Mouse (Mus musculus) activated CD4-positive, CD25-positive, alpha-beta regulatory T cell, adult 4 months (primary cell): ENCODE results near the gene Capzb. TPM values are rescaled to one million over a fixed set of nuclear protein-coding genes. Genes with fewer than 3 reads are reported as not detected.
A peak's percentile ranks its signal among the peaks of the same experiment; 100 is the strongest.

ENCODE experiments used
- ATAC-seq: one replicate; pipeline ENCODE4 v1.8.0; 2017
- polyA plus RNA-seq, 2 experiments: library from polyadenylated mRNA; unstranded; fragments of 100-300 nt; shearing (Covaris generic); gene quantifications; one replicate each; pipeline ENCODE4 v1.2.1; 2017

The Capzb gene
- polyA plus RNA-seq, 2 experiments from 2014 or later: 633 to 647 TPM

DNA sequence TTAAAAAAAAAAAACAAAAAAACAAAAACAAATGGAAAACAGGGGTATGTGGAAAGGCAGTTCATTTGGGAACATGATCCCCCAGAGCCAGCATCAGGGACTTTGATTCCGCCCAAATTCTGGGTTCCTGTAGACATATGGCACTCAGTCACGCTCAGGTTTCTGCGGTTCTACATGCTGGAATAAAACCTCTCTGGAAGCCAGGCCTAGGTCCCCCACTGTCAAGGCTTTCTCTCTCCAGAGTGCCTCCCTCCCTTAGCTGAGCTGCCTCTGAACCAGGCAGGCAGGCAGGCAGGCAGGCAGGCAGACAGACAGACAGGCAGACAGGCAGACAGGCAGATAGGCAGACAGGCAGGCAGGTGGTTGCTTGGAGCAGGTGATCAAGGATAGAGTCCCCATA, 77.5 kb downstream of the Capzb start:
- ATAC-seq: no peak

DNA sequence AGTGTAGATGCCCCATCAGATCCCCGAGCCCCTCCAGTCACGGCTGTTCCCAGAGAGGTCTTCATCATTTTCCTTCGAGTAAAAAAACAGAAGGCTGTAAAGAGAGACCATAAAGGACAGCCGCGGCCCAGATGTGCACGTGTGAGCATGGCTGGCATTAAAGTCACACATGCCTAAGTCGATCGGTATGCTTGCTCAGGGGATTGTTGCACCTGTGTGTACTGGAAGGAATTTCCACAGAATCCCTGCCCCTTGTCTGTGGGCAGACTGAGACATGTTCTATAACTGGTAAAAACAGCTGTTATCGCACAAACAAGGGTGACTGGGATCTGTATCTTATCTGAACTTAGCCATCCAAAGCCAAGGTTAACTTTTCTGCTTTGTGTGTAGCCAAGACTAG, 78.9 kb downstream of the Capzb start:
- ATAC-seq: no peak

DNA sequence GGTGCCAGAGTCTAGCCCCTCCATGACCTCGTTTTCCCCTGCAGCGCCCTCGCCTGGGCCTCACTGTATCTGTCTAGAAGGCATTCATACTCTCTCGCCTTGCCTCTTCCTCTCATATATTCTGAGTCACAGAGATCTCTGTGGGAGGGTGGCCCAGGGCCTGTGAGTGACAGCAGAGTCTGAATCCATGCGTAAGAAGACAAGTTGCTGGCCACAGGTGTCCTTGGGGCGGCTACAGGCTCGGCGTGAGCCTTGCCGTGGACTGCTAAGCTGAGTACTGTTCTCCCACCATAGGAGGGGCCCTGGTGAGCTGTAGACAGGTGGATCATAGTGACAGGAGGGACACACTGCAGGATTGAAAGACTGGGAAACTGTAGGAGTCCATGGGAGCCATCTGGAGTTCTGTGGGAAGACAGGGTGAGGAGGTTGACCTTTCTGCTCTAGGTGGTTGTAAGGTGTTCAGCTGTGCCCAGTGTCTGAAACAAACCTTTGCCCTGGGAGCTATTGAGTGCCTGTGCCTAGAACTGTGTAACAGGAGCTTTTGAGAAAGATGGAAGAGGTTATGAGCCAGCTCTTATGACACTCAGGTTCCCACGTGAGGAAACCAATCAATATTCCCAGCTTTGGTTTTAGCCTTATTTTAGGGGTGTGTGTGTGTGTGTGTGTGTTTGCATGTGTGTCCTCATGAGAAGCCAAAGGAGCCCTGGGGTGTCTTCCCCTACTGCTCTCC, 80.4 kb downstream of the Capzb start:
- no peak for ATAC-seq

DNA sequence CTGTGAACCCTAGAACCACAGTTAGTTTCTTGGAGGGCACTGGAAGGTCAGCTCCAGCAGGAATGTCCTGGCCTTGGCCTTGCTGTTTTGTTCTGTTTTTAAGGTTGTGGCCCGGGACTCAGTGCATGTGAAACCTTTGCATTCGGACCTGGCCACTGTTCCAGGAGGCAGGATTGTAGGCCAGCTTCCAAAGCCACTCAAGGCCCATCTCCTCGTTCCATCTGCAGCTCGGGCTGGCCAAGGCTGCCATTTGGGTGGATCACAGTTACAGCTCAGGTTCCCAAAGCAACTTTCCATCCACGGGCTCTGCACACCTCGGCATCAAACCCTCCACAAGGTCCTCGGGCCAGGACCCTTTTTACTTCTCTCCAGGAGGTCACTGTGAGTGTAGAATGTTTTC, 81.9 kb downstream of the Capzb start:
- ATAC-seq: no peak

DNA sequence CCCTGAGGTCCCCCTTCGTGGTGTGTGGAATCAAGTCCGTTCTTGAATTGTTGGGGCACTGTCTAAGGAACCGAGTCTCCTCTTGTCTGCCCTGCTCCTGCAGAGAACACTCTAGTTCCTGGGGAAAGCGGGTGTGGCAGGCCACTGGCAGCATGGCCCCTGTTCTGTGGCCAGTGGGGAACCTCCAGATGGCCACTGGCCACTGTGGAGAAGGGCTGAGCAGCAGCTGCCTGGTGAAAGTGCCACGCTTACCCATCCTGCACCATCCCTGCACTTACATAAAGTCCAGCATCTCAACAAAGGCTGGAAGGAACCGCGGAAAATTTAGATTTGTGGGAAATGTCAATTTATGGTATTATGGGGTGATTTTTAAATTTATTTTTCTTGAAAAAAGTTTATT, 83.7 kb downstream of the Capzb start:
- ATAC-seq: no peak

DNA sequence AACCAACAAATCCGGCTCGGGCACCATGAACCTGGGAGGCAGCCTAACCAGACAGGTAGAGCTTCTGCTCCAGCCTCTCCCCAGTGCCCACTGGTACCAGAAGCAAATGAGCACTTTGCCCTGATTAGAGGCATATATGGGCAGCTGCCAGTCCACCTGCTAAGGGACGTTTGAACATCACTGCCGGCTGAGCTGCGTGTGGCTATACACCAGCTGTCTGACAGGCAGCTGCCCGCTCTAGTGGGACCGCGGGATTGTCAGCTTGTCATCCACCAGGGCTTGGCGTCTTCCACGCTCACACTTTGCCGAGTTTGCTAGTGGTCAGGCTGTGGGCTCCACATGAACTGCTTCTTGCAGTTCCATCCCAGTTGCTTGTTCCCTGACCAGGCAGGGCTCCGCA, 87.8 kb downstream of the Capzb start:
- no peak for ATAC-seq

DNA sequence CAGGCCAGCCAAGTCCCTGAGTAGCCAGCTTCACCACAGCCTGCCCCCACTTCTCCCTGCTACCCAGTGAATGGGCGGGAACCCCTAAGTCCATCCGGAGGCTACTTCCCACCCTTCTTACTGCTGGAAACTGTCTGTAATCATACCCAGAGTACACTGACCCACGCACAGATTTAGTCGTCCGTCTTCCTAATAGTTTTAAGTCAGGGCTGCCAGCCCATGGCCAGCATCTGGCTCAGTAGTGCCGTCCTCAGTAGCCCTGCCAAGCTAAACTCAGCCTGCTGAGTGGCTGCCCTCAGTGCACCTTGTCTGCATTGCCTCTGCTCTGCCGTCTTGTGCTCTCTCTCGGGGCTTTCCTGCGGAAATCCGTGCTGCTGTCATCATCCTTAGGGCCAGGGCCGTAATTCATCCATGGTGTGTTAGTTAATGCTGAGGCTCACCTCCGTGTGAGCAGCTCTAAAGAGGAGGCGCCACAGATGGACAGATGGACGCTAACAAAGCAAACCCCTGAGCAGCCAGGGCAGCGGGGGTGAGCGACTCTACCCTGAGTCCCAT, 89.2 kb downstream of the Capzb start:
- ATAC-seq: no peak

DNA sequence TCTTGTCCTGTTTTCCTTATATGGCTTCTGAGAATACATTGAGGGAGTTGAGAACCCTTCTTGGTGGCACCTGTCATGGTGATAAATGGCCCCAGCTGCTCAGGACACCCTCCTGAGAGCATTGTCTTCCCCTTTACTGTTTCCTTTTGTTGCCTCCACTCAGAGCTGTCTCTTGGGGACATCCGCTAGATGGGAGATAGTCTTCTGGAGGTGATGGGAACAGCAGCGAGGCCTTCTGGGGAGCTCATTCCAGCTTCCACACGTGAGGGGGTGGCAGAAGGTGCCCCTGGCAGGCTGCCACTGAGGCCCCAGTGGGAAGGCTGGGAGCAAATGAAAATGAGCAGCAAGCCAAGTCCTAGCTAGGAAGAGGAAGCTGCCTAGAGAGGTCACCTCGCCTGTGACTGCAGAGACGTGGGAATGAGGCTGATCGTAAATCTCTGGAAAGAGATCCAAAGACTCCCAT, 90.3 kb downstream of the Capzb start:
- ATAC-seq: no peak

DNA sequence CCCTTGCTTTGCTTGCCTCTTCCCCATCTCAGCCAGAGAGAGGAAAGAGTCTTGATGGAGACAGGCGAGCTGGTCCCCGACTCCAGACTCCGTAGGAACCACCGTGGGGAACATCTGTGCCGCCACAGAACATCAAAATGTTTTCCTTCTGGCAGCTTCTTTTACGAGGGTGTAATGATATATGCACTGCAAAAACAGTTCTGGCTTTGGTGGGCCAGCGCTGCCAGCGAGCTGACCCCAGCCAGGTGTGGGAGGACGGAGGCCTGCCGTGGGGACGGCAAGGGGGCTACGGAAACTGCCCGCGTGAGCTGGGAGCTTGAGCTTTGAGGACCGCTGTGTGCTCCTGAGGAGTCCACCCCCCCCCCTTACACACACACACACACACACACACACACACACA, 92.2 kb downstream of the Capzb start:
- no peak for ATAC-seq

DNA sequence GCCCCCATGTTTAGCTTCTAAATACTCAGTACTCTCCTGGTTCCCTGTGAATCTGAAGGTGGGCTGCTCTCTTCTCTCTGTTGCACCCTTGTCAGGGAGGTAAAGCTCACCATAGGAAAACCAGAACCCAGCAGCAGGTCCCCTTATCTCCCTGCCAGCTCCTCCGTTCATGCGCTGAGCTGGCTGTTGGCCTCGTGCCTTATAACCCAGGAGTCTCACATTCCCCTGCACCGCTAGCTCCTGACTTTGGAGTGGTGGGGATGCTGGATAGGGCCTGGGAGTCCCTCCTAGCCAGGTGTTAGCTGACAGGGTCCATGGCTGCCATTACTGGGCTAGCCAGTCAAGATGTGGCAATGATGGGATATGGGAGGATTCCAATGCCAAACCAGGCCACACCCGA, 93.5 kb downstream of the Capzb start:
- ATAC-seq: no peak

DNA sequence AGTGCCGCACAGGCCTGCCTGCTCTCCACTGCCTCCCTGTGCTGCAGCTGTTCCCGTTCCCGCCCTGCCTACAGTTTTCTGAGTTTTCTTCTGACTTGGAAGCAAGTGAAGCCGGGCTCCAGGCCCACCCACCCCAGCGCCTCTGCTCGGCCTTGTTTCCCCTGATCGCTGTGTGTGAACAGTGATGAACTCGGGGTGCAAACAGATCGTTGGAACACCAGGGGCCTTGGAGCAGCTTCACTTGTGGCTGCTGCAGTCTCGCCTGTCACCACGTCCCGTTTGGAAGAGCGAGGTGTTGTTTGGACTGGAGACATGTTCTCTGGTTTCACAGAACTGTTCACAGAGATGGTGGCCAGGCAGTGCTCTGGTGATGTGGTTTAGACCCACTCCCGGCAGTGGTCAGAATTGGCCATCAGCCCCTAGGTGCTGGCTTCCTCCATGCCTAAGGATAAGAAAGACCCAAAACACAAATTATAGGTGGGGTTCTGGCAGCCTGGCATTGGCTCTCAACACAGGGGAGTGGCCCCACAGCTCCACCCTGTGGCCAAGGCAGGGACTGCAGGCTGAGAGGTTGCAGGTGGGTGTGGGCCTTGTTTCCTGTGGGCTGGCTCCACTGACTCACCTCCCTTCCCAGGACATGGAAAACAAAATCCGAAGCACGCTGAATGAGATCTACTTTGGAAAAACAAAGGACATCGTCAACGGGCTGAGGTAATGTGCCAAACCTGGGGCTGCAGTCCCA, 94.6 kb downstream of the Capzb start:
- peak; percentile 66 for ATAC-seq

DNA sequence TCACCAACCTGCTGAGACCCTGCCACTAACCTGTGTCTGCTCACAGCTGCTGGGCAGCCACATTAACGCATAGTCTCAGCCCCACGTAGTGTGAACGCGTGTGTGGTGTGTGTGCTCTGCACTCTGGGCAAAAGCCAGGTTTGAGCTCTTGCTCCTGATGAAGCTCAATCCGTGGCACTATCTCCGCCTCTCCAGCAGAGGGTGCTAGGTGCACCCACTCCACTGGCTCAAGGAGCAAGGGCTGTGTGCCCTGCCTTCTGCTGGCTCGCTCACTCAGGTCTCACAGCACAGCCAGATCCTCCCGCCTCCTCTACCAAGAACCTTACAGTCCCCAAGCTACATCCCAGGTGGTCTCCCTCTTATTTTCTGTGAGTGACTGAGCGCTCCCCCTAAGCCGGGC, 96.3 kb downstream of the Capzb start:
- no peak for ATAC-seq

DNA sequence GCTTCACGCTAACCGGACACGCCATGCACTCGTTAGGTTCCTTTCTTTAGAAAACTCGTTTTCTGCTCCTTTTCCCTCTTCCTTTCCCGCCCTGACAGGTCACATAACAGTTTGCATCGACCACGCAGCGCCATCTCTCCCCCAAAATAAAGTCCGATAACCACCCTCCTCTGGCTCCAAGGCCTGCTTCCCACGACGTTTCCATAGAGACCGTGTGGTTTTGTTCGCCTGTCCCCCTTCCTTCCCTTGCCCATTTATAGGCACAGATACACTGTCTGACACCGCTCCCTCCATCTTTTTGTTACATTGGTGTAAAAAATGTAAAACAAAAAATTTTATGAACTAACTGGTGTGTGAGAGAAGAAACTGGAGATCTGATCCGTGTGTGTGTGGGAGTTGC, 98.4 kb downstream of the Capzb start:
- no peak for ATAC-seq

DNA sequence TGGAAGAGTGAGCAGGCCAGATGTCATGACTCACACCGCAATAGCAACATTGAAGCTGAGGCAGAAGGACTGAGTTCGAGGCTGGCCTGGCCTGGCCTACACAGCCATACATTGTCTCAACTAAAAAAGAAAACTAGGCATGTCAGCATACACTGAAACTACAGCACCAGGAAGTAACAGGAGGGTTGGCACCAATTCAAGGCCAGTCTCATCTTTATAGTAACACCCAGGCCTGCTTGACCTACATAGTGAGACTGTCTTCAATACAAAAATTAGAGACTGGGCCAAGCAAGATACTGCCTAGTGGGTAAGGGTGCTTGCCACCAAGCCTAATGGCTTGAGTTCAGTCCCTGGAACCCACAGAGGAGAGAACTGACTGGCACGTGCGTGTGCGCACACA, 99.3 kb downstream of the Capzb start:
- ATAC-seq: no peak

DNA sequence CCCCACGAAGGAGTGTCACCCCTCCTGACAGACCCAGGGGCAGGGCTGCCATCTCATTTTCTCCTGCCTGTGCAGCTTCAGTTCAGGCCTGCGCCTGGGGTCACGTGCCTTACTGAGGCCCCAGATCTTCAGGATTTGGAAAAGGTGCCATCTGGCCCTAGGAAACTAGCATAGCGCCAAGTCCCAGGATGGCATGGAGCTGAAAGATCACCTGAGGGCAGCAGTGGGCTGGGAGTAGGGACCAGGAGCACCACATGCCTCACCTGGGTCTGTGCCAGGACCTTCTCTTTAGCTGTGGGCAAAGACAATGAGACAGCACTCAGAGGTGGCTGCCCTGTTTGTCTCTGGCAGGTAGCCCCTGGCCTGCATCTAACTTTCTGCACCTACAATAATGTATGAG, 104.9 kb downstream of the Capzb start:
- ATAC-seq: no peak

DNA sequence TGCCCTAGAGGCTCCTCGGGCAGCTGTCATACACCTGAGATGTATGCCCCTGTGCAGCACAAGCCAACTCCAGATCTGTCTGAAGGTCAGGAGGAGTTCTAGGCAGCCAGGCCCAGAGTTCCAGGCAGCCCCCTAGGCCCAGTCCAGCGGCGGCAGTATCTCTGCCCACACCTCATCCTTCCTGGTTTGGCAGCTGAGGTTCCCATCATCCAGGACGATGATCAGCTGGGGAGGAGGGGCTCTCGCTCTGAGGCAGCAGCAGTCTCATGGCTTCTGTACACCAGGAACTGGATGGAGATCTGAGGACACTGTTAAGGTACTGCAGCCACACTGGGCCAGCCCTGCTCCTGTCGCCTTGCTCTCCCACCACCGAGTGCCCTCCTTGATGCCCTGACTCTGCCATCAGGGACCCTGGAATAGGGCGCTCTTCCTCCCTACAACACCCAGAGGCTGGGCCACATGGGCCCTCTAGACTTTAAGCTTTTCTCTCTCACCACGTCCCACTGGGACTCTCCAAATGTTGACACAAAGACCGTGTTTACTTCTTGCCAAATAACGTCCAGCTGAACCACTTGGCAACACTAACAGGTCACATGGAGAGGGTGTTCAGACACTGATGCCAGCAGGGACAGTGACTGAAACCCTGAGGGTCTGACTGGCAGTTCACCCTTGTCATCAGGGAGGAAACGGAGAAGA, 106.1 kb downstream of the Capzb start:
- ATAC-seq: no peak

DNA sequence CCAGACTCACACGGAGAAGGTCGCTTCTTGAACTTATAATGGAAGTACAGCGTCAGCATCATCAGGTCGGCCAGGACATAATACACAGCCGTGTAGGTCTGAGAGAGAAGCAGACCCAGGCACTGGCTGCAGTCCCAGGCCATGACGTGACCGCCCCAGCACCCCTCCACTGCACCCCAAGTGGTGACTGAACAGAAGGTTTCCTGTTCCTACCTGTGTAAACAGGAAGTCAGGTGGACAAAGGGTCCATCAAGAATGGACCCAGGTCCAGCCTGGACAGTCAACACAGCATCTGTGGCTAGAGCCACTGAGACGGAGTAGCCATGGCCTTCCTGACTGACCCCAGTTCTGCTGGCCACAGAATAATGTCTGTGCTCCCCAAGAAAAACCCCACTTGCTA, 109.1 kb downstream of the Capzb start:
- ATAC-seq: no peak

DNA sequence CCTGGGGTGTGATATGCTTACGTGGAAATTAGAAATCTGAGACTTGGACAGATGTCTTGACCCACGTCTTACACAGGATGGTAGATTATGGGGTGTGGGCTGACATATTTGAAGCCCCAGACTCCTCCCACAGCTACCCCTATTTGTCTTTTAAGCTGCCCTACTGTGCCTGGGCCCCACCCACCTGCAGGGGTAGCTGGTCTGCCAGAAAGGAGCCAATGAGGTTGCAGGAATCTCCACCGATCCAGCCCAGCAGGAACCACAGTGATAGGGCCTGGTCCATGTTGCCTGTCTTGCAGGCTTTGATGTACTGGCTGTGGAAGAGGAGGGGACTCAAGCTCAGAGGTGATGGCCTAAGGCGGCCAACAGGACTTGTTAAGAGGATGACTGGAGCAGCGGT, 109.5 kb downstream of the Capzb start:
- no peak for ATAC-seq

DNA sequence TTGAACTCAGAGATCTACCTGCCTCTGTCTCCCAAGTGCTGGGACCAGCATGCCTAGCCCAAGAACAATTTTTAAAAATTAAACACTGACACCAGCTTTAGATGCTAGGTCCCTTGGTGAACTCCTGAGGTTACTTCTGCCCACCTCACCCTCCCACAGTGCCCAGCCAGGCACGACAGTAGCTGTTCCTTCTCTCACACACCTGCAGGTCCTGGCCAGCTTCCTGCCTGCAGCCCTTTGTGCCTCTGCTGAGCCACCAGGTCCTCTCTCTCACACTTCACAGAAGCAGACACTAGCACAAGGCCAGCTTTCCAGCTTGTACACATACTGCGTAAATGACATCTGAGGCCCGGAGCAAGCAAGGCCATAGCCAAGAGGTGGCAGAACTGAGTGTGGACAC, 112.8 kb downstream of the Capzb start:
- ATAC-seq: no peak

DNA sequence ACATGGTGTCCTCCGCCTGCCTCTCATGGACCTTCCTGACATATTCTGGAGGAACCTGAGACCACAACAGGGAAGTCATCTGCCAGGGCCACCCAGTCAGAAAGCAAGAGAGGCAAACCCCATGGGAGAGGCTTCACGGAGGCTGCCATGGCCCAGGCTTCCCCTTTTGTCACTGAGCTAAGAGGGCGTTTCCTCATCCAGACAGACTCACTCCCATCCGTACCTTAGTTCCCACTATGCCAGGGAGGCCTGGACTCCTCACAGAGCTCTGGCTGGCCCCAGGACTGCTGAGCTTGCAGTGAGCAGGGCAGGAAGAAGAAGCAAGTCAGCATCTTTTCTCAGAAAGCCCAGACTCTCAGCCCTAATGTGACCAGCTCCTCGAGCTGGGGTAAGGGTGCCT, 115.2 kb downstream of the Capzb start:
- no peak for ATAC-seq

DNA sequence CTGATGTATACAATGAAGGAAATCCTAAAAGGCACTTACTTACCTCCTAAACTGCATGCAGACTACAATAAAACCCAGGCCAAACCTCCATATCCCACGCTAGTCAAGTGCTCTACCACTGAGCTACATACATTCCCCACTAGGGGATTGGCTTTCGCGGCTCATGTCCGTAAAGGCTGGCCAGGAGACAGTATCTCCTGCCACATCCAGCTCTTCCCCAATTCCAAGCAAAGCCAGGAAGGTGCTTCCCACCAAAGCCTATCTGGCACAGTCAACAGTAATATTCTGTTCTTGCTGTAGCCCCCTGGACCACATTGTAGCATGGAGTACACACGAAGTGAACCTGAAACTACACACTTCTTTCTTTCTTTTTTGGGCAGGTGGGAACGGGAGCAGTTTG, 117.0 kb downstream of the Capzb start:
- no peak for ATAC-seq

DNA sequence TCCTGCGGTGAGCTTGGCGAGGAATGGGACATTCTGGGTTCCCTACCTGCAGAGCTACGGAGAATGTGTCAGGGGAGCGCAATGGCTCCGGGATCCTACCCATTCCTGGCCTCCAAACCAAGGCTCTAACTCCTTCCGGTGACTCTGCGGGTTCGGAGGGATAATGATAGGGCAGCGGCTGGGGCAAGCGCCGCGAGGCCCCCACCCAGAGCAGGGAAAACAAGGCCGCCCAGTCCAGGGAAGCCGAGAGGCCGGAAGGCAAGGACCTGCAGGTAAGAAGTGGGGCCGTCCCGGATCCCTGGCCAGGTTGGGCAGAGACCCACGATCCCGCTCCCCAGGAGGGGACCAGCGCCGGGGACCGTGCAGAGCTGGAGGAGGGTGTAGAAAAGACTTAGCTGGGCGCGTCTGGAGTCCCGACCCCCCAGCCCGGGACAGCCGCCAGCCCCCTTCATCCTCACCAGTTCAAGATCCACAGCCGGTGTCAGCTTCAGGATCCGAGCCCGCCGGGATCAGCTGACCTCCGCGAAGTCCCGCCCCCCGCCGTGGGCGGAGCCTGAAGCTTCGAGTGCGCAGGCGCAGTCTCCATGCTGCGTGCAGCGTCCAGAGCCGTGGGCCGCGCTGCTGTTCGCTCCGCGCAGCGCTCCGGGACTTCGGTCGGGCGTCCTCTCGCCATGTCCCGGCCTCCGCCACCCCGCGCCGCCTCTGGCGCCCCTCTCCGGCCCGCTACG, 117.6 kb downstream of the Capzb start, which contains the start of the genes Pqlc2 and Akr7a5:
Pqlc2 (minus strand) TSS at position 538 of the 728 bp plus-strand sequence.
Akr7a5 (plus strand) TSS at position 574 of the 728 bp plus-strand sequence.
- ATAC-seq: peak; percentile 87
